Mouse (Mus musculus) stomach, postnatal 0 days (tissue): Measurements from ENCODE around the gene Trim72.

Experiments used
- CTCF ChIP-seq: IDR thresholded peaks from 2 replicates; pipeline ENCODE4 v1.5.1; 2016; ENCODE audit warnings: antibody characterized with exemption, low read depth, mild to moderate bottlenecking, moderate library complexity
- EP300 ChIP-seq: optimal IDR thresholded peaks from 2 replicates; pipeline ENCODE3; 2016; ENCODE audit warnings: antibody characterized with exemption

GRCm38 (mm10) chr7:128003098-128003497 is 651 bp upstream of the Trim72 start:
- TF ChIP-seq CTCF (no peak), EP300 (no peak)
